Mouse (Mus musculus) embryo, embryonic 10.5 days (tissue): ENCODE data around the gene Ppp1r37.
A peak's percentile ranks its signal among the peaks of the same experiment; 100 is the strongest.

Source experiments
- DNase-seq: peaks from one replicate; pipeline ENCODE4 v3.0.0-alpha.2; 2015; ENCODE audit warnings: low spot score

Ppp1r37 gene

GRCm38 (mm10) chr7:19503481-19504068, 59.3 kb downstream of the Ppp1r37 start:
- DNase-seq: peak; percentile 79

- DNase-seq: no peak
These were observed 61.2 kb downstream of the Ppp1r37 start for GRCm38 (mm10) chr7:19501658-19502057.

GRCm38 (mm10) chr7:19500420-19501363, 62.2 kb downstream of the Ppp1r37 start:
- no peak for DNase-seq

- DNase-seq: no peak
These were observed 64.5 kb downstream of the Ppp1r37 start for GRCm38 (mm10) chr7:19498326-19498725.

GRCm38 (mm10) chr7:19496214-19496555, 66.7 kb downstream of the Ppp1r37 start:
- DNase-seq: no peak

- peak; percentile 36 for DNase-seq
These were observed 67.2 kb downstream of the Ppp1r37 start for GRCm38 (mm10) chr7:19495521-19496213.

GRCm38 (mm10) chr7:19494751-19495474, 68.0 kb downstream of the Ppp1r37 start:
- DNase-seq: no peak

- peak; percentile 41 for DNase-seq
These were observed 71.1 kb downstream of the Ppp1r37 start for GRCm38 (mm10) chr7:19491731-19492130.

GRCm38 (mm10) chr7:19489525-19489924, 73.4 kb downstream of the Ppp1r37 start:
- no peak for DNase-seq

GRCm38 (mm10) chr7:19486549-19486948, 76.3 kb downstream of the Ppp1r37 start:
- DNase-seq: no peak

GRCm38 (mm10) chr7:19485488-19485887, 77.4 kb downstream of the Ppp1r37 start:
- DNase-seq: no peak

- DNase-seq: no peak
These were observed 79.6 kb downstream of the Ppp1r37 start for GRCm38 (mm10) chr7:19483281-19483680.
